Comparison of ENCODE assay signal across 18 mouse cellular contexts in genomic region chr5:73601361-73601763, GRCm38 (mm10). TPM values are rescaled to one million over a fixed set of nuclear protein-coding genes. Genes with fewer than 3 reads are reported as not detected.
A peak's percentile ranks its signal among the peaks of the same experiment; 100 is the strongest.
DNase-seq lines count a peak whose midpoint lies in the region; ATAC-seq and TF ChIP-seq lines count a peak whose summit lies in the region.
"Had no signal": no experiment of that assay in that cellular context is flagged by ENCODE, and none has a peak within 500 bp of the region (broad histone marks: within the 10 kb centered on the region; RNA-seq: fewer than 3 reads in every experiment).

No protein-coding gene starts in this region.

- no peak overlapping the region for H3K4me3 ChIP-seq in forebrain, embryonic 13.5 days
- H3K4me3 ChIP-seq in forebrain, embryonic 10.5 days = no peak overlapping the region
- H3K4me3 ChIP-seq in midbrain, embryonic 14.5 days (replicated peaks; ENCODE audit: low read depth, low read length) = no peak overlapping the region
- no peak overlapping the region for H3K4me3 ChIP-seq in midbrain, embryonic 10.5 days
- no peak overlapping the region for H3K4me3 ChIP-seq in layer of hippocampus, adult 2 months
- H3K4me3 ChIP-seq: limb, embryonic 10.5 days had no signal

- TF ChIP-seq CTCF in brain, embryonic 14.5 days (IDR thresholded peaks at IDR 0.05; ENCODE audit: borderline replicate concordance, extremely low read depth, insufficient read depth, insufficient read length) = no peak
- no peak for TF ChIP-seq CTCF in layer of hippocampus, adult 2 months (conservative IDR thresholded peaks at IDR 0.05)

- H3K9me3 ChIP-seq in forebrain, embryonic 13.5 days (replicated peaks) = no peaks in the 10 kb centered on the region
- peaks cover 3% of the 10 kb centered on the region; the same call in 1 of the 2 replicates for H3K9me3 ChIP-seq in forebrain, embryonic 10.5 days
- no peaks in the 10 kb centered on the region for H3K9me3 ChIP-seq in midbrain, embryonic 14.5 days (ENCODE audit: control insufficient read depth, low read length)
- 0 out of 2 replicates have a peak, but pooled peaks cover 6% of the 10 kb centered on the region for H3K9me3 ChIP-seq in midbrain, embryonic 10.5 days (replicated peaks)
- H3K9me3 ChIP-seq: limb, embryonic 10.5 days had no signal

- no peak for DNase-seq in forebrain, embryonic 10.5 days (ENCODE audit: extremely low spot score, low spot score)
- peak; percentile 30 for DNase-seq in midbrain, embryonic 14.5 days
- no peak for DNase-seq in midbrain, embryonic 10.5 days (ENCODE audit: low spot score)
- peak; percentile 71 for DNase-seq in brain, embryonic 14.5 days (ENCODE audit: low read depth)
- peak; percentile 29 to 53 for DNase-seq in layer of hippocampus, adult 2 months (ENCODE audit: low spot score in 2 of 2)
- no peak for DNase-seq in spleen, adult 18-20 months
- DNase-seq in left cerebral cortex, postnatal 10 days (ENCODE audit: extremely low spot score in 1 of 2, low spot score in 2 of 2) = no peak
- DNase-seq: heart, adult 18-20 months; heart, postnatal 10 days; kidney, postnatal 14 days; lung, postnatal 14 days; thymus, adult 2 months had no signal

- intact Hi-C loops in left cerebral cortex, postnatal 10 days (cut with DNase I) = no loop called here

- H3K36me3 ChIP-seq in forebrain, embryonic 13.5 days (ENCODE audit: poor library complexity, severe bottlenecking) = no peaks in the 10 kb centered on the region
- no peaks in the 10 kb centered on the region for H3K36me3 ChIP-seq in forebrain, embryonic 10.5 days (replicated peaks)
- H3K36me3 ChIP-seq in midbrain, embryonic 14.5 days (ENCODE audit: control insufficient read depth, insufficient read depth, low read length) = no peaks in the 10 kb centered on the region
- H3K36me3 ChIP-seq in midbrain, embryonic 10.5 days = no peaks in the 10 kb centered on the region
- H3K36me3 ChIP-seq: limb, embryonic 10.5 days had no signal

- no peak overlapping the region for H3K27ac ChIP-seq in forebrain, embryonic 13.5 days
- no peak overlapping the region for H3K27ac ChIP-seq in forebrain, embryonic 10.5 days
- no peak overlapping the region for H3K27ac ChIP-seq in midbrain, embryonic 14.5 days (replicated peaks; ENCODE audit: low read depth, low read length)
- H3K27ac ChIP-seq in midbrain, embryonic 10.5 days (replicated peaks) = no peak overlapping the region
- peak overlapping the region; percentile 78 for H3K27ac ChIP-seq in layer of hippocampus, adult 2 months
- H3K27ac ChIP-seq: limb, embryonic 10.5 days; liver, embryonic 14.5 days had no signal

- no peaks in the 10 kb centered on the region for H3K27me3 ChIP-seq in forebrain, embryonic 13.5 days
- no peaks in the 10 kb centered on the region for H3K27me3 ChIP-seq in forebrain, embryonic 10.5 days (ENCODE audit: poor library complexity, severe bottlenecking)
- H3K27me3 ChIP-seq in midbrain, embryonic 14.5 days (ENCODE audit: control insufficient read depth, insufficient read depth, low read length) = no peaks in the 10 kb centered on the region
- no peaks in the 10 kb centered on the region for H3K27me3 ChIP-seq in midbrain, embryonic 10.5 days (ENCODE audit: low read depth, poor library complexity, severe bottlenecking)

- no peak for TF ChIP-seq POLR2A in brain, embryonic 14.5 days (IDR thresholded peaks at IDR 0.05; ENCODE audit: borderline replicate concordance, extremely low read depth, insufficient read depth, insufficient read length, poor library complexity, severe bottlenecking)

- ATAC-seq in forebrain, embryonic 13.5 days = 0 out of 2 replicates have a peak, but pooled peaks have one; percentile 50
- no peak for ATAC-seq in midbrain, embryonic 14.5 days (ENCODE audit: low FRiP score, low TSS enrichment)
- ATAC-seq: intestine, postnatal 0 days had no signal

- no peak overlapping the region for H3K9ac ChIP-seq in forebrain, embryonic 13.5 days
- no peak overlapping the region for H3K9ac ChIP-seq in midbrain, embryonic 14.5 days (replicated peaks; ENCODE audit: low read length)
- H3K9ac ChIP-seq: liver, embryonic 14.5 days had no signal

- no peak overlapping the region for H3K4me2 ChIP-seq in forebrain, embryonic 13.5 days
- no peak overlapping the region for H3K4me2 ChIP-seq in midbrain, embryonic 14.5 days (ENCODE audit: low read length)

- 23% methylated on average over 8 of the region's 8 CpGs for WGBS in forebrain, embryonic 13.5 days
- WGBS in forebrain, embryonic 10.5 days = 78% methylated on average over 8 of the region's 8 CpGs
- WGBS in midbrain, embryonic 14.5 days = 34% methylated on average over 8 of the region's 8 CpGs
- WGBS in midbrain, embryonic 10.5 days = 77% methylated on average over 8 of the region's 8 CpGs

- H3K4me1 ChIP-seq in forebrain, embryonic 13.5 days = peaks cover 24% of the 10 kb centered on the region
- peaks cover 21% of the 10 kb centered on the region for H3K4me1 ChIP-seq in forebrain, embryonic 10.5 days
- no peaks in the 10 kb centered on the region for H3K4me1 ChIP-seq in midbrain, embryonic 14.5 days (ENCODE audit: control insufficient read depth, insufficient read depth, low read length)
- peaks cover 24% of the 10 kb centered on the region for H3K4me1 ChIP-seq in midbrain, embryonic 10.5 days

RNA-seq across cellular contexts. Expression of gene Lrrc66, which starts 31.0 kb away (rescaled TPM):
- not detected in 2 replicates for polyA plus RNA-seq in forebrain, embryonic 13.5 days (2015; fragmentation: Nextera tagmentation; extraction: Ambion mirVana)
- polyA plus RNA-seq in forebrain, embryonic 10.5 days (2016; fragmentation: Nextera tagmentation; extraction: Ambion mirVana) = not detected in 2 replicates
- not detected in 2 replicates for polyA plus RNA-seq in midbrain, embryonic 14.5 days (2014; fragmentation: Nextera tagmentation; extraction: Ambion mirVana)
- 0.06 and 0.07 TPM in 2 replicates for polyA plus RNA-seq in midbrain, embryonic 10.5 days (2016; fragmentation: Nextera tagmentation; extraction: Ambion mirVana)
- 0.04 and 0.05 TPM in 2 replicates for polyA plus RNA-seq in brain, embryonic 14.5 days (2012; rRNA removed)
- not detected for total RNA-seq in layer of hippocampus, adult 2 months (2021)
- total RNA-seq in left cerebral cortex, postnatal 10 days (2021) = not detected
- total RNA-seq: heart, adult 18-20 months; heart, postnatal 10 days had no signal
- polyA plus RNA-seq: cortical plate, adult 2 months had no signal

RNA-seq across cellular contexts. Expression of gene Sgcb, which starts 46.2 kb away (rescaled TPM):
- 20.5 and 22.3 TPM in 2 replicates for polyA plus RNA-seq in forebrain, embryonic 13.5 days (2015; fragmentation: Nextera tagmentation; extraction: Ambion mirVana)
- 19.7 and 20.4 TPM in 2 replicates for polyA plus RNA-seq in forebrain, embryonic 10.5 days (2016; fragmentation: Nextera tagmentation; extraction: Ambion mirVana)
- 30.8 and 32.2 TPM in 2 replicates for polyA plus RNA-seq in midbrain, embryonic 14.5 days (2014; fragmentation: Nextera tagmentation; extraction: Ambion mirVana)
- polyA plus RNA-seq in midbrain, embryonic 10.5 days (2016; fragmentation: Nextera tagmentation; extraction: Ambion mirVana) = 21.3 and 21.8 TPM in 2 replicates
- 18.3 and 20.6 TPM in 2 replicates for polyA plus RNA-seq in brain, embryonic 14.5 days (2012; rRNA removed)
- 10 to 100 TPM; 48.7 to 50.2 TPM for total RNA-seq in layer of hippocampus, adult 2 months (2021)
- total RNA-seq in left cerebral cortex, postnatal 10 days (2021) = 10 to 100 TPM; 61.7 to 65.8 TPM

RNA-seq across cellular contexts. Expression of gene Spata18, which starts 49.8 kb away (rescaled TPM):
- 0.34 and 0.71 TPM in 2 replicates for polyA plus RNA-seq in forebrain, embryonic 13.5 days (2015; fragmentation: Nextera tagmentation; extraction: Ambion mirVana)
- 0.09 TPM in 1 of 2 replicates, not detected in the other for polyA plus RNA-seq in forebrain, embryonic 10.5 days (2016; fragmentation: Nextera tagmentation; extraction: Ambion mirVana)
- 0.21 TPM in 1 of 2 replicates, not detected in the other for polyA plus RNA-seq in midbrain, embryonic 14.5 days (2014; fragmentation: Nextera tagmentation; extraction: Ambion mirVana)
- polyA plus RNA-seq in midbrain, embryonic 10.5 days (2016; fragmentation: Nextera tagmentation; extraction: Ambion mirVana) = not detected in 2 replicates
- polyA plus RNA-seq in brain, embryonic 14.5 days (2012; rRNA removed) = 0.58 and 1.7 TPM in 2 replicates
- total RNA-seq in layer of hippocampus, adult 2 months (2021) = 1 to 10 TPM in 1 of 2 experiments, under 1 TPM in 1; 0.79 to 1.0 TPM
- under 1 TPM in 1 of 2 experiments, not detected in 1; 0.34 TPM for total RNA-seq in left cerebral cortex, postnatal 10 days (2021)
- total RNA-seq: MEL had no signal
- polyA plus RNA-seq: liver, embryonic 14.5 days had no signal

Comparison
In these comparisons a context has a peak if more than half of its experiments do, and no peak if none do; other contexts are left out.
1. DNase-seq: peak in midbrain, embryonic 14.5 days (single experiment), brain, embryonic 14.5 days (single experiment) and layer of hippocampus, adult 2 months (2 of 2); none in forebrain, embryonic 10.5 days (single experiment), midbrain, embryonic 10.5 days (single experiment), spleen, adult 18-20 months (0 of 2) and left cerebral cortex, postnatal 10 days (0 of 2).